Mouse (Mus musculus) bone marrow macrophage, adult 2 months (primary cell): ENCODE results near the gene Stfa3. TPM values are rescaled to one million over a fixed set of nuclear protein-coding genes. Genes with fewer than 3 reads are reported as not detected.

Experiments used
- H3K27ac ChIP-seq: 2 replicates; pipeline ENCODE4 v1.5.1; 2012; ENCODE audit warnings: low read depth, low read length; ENCODE audit not compliant: insufficient read depth
- H3K4me1 ChIP-seq: 2 replicates; pipeline ENCODE4 v1.6.1; 2012; ENCODE audit warnings: low read length; ENCODE audit not compliant: control insufficient read depth, insufficient read depth
- H3K4me3 ChIP-seq: 2 replicates; pipeline ENCODE4 v1.5.1; 2012; ENCODE audit warnings: mild to moderate bottlenecking, low read length, moderate library complexity; ENCODE audit not compliant: insufficient read depth
- CTCF ChIP-seq: IDR thresholded peaks from 2 replicates; pipeline ENCODE4 v1.5.1; 2012; ENCODE audit warnings: low read depth, mild to moderate bottlenecking, low read length, moderate library complexity
- POLR2A ChIP-seq: IDR thresholded peaks from 2 replicates; pipeline ENCODE4 v1.6.1; 2012; ENCODE audit warnings: mild to moderate bottlenecking, low read depth, low read length, borderline replicate concordance
- polyA plus RNA-seq: library from polyadenylated mRNA; stranded (reverse); fragments of >200 nt; gene quantifications from 2 replicates; pipeline ENCODE4 v1.2.4, GENCODE M21; 2012; ENCODE audit not compliant: missing spikeins, insufficient read depth, insufficient read length

Gene Stfa3
- polyA plus RNA-seq = not detected in 2 replicates

DNA sequence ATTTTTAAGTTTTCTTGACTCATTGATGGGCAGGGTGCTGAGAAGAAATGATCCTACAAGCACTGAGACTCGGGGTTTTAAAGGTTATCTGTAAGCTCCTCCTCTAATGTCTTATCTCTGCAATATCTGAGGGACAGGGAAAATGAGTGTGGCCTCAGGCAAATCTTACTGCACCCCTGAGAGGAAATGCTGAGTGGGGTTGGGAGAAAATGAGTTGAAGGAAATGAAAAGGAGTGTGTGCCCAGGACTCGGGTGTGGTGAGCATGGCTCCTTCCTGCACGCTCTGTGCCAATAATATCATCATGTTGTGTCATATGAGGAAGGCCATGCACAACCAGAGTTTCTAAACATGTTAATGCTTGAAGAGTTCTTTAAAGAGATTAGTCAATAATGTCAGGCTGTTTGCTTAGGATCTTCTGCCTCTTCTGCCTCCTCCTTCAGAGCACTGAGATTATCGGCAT is at the start of gene Stfa3:
Gene Stfa3, minus strand, starts transcription at position 51 of the 461 bp plus-strand sequence.
- no peak within 1 kb of the TSS for H3K27ac ChIP-seq
- TF ChIP-seq POLR2A = no peak
- no peak for TF ChIP-seq CTCF
- 0 out of 2 replicates have a peak, but pooled peaks cover 3% of the 10 kb centered on the region for H3K4me1 ChIP-seq
- no peak within 1 kb of the TSS for H3K4me3 ChIP-seq

DNA sequence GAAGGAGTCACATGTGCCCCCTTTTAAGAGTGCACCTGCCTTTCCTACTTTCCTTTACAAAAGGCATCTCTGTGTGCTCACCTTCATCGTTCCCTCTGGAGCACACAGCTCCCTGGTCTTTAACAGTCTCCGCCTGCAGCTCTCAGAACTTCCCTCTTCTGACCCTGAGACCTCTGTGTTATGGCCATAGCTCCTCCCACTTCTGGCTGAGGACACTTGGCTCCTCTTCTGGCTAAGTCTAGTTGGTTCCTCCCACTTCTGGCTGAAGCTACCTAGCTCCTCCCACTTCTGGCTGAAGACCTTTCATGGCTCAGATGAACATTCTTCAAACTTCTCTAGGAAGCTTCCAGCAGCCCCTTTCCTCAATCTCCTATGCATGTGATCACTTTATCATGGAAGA is 47.1 kb upstream of the Stfa3 start:
- H3K27ac ChIP-seq = no peak overlapping the region
- no peak for TF ChIP-seq POLR2A
- no peak for TF ChIP-seq CTCF
- H3K4me1 ChIP-seq = peaks cover 6% of the 10 kb centered on the region; the same call in 1 of the 2 replicates
- H3K4me3 ChIP-seq = no peak overlapping the region

DNA sequence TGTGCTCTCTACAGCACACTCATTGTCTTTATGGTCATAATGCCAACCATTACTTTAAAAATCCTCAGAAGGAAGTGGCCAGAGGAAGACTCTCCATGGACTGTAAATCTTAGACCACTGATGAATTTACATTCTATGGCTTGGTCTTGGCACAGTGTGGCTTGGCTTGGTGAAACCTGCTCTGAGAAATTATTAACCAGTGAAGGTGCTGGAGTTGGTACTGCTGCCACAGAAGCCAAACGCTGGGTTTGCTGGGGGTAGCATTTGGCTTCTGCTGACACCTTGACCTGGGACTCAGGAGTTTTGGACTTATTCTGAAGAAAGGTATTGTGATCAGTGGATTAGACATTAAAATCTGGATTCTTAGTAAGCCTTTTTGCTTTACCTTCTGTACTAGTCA is 37.2 kb upstream of the Stfa3 start:
- Histone ChIP-seq H3K27ac (no peak overlapping the region), H3K4me3 (no peak overlapping the region), H3K4me1 (no peaks in the 10 kb centered on the region)
- TF ChIP-seq CTCF (no peak), POLR2A (no peak)

DNA sequence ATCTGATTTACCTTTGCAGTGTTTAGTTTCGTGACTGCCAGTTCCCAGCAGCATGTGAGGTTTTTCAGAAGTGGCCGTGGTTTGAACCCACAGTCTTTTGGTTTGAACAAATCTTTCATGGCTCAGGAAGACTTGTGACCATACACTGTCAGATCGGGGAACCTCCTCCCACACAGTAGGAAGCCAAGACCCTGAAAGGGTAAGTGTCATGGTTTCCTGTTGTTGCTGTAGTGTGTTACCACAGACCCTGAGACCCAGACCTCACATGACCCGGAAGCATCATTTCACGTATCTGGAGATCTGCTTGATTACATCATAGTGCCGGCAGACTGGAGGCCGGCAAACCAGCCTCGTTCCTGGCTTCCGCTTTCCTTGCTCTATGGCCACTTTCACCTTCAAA is 21.7 kb upstream of the Stfa3 start:
- TF ChIP-seq CTCF (no peak), POLR2A (no peak)
- peaks cover 9% of the 10 kb centered on the region for H3K4me1 ChIP-seq
- peak overlapping the region; percentile 27 for H3K27ac ChIP-seq
- no peak overlapping the region for H3K4me3 ChIP-seq

GRCm38 (mm10) chr16:36475530-36475929 is 20.3 kb upstream of the Stfa3 start:
- TF ChIP-seq POLR2A (no peak), CTCF (no peak)
- Histone ChIP-seq H3K4me1 (peaks cover 9% of the 10 kb centered on the region), H3K27ac (no peak overlapping the region), H3K4me3 (no peak overlapping the region)

DNA sequence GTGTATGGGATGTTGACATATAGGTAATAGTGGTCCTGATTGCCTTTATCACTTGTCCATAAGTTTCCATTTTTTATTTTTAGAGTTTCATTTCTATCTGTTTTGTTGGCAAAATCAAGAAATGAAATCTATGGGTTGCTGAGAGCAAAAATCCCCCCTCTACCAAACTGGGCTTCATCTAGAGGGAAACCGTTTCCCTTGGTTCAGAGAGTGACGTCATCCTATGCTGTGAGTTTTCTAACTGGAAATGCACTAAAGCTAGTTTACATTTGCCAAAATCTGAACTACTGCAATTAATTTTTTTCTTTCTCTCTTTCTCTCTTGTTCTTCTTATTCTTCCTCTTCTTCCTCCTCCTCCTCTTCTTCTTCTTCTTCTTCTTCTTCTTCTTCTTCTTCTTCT is 19.7 kb upstream of the Stfa3 start:
- Histone ChIP-seq H3K27ac (no peak overlapping the region), H3K4me1 (peaks cover 9% of the 10 kb centered on the region), H3K4me3 (no peak overlapping the region)
- no peak for TF ChIP-seq POLR2A
- no peak for TF ChIP-seq CTCF

GRCm38 (mm10) chr16:36473217-36474216 is 18.3 kb upstream of the Stfa3 start:
- Histone ChIP-seq H3K27ac (no peak overlapping the region), H3K4me1 (peaks cover 9% of the 10 kb centered on the region), H3K4me3 (no peak overlapping the region)
- peak; percentile 92 for TF ChIP-seq CTCF
- no peak for TF ChIP-seq POLR2A

- no peak overlapping the region for H3K4me3 ChIP-seq
- H3K27ac ChIP-seq = no peak overlapping the region
- no peaks in the 10 kb centered on the region for H3K4me1 ChIP-seq
- no peak for TF ChIP-seq POLR2A
- TF ChIP-seq CTCF = no peak
Observed at GRCm38 (mm10) chr16:36471066-36471633, 16.0 kb upstream of the Stfa3 start.

DNA sequence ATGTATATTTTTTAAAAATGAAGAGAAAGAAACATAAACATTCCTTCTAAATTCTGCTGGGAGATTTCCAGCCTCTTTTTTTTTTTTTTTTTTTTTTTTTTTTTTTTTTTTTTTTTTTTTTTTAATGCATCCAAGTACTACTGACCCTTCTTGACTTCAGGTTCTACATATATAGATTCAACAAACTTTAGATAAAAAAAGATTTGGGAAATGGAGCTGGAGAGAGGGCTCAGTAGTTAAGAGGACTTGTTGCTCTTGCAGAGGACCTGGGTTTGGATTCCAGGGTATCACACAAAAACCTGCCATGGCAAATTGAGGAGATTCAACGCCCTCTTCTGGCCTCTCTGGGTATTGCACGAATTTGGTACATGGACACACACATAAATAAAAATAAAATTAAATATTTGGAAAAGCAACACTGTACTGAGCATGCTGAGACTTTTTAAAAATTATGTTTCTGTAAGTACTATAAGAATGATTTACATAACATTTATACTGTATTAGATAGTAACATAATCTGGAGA is 14.8 kb upstream of the Stfa3 start:
- Histone ChIP-seq H3K4me3 (no peak overlapping the region), H3K4me1 (no peaks in the 10 kb centered on the region), H3K27ac (no peak overlapping the region)
- TF ChIP-seq POLR2A (no peak), CTCF (peak; percentile 15; the same call in 1 of the 2 replicates)

- Histone ChIP-seq H3K4me3 (no peak overlapping the region), H3K4me1 (no peaks in the 10 kb centered on the region), H3K27ac (no peak overlapping the region)
- no peak for TF ChIP-seq POLR2A
- no peak for TF ChIP-seq CTCF
Observed at GRCm38 (mm10) chr16:36469367-36469766, 14.2 kb upstream of the Stfa3 start.
